Mouse (Mus musculus): ENCODE results near the gene Pithd1. TPM values are rescaled to one million over a fixed set of nuclear protein-coding genes. Genes with fewer than 3 reads are reported as not detected.

Pithd1 gene
- polyA plus RNA-seq, 1 experiment from 2014 or later = 45.9 TPM

DNA sequence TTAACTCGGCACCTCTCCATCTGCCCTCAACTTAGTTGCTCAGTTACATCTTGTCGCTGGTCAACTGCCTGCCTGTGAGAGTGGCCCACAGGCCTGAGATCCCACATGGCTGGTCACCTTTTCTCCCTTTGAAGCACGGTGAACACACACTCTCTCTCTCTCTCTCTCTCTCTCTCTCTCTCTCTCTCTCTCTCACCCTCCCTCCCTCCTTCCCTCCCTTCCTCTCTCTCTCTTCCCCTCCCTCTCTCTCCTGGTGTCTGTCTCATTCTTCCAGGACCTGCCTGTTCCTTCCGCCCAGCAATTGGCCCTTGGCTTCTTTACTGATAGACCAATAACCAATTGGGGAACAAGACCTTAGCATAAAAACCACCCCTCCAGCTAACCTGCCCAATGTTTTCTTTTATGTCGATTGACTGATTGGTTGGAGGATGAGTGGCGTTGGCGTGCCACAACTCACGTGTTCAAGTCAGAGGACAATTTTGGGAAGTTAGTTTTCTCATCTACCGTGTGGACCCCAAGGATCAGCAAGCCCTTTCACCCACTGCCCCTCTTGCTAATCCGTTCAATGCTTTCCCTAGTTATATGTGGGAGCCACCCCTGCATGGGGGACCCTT lies 60.8 kb downstream of the Pithd1 start:
- no peak overlapping the region for H3K9ac ChIP-seq (replicated peaks; ENCODE audit: low read depth, low read length)
- H3K36me3 ChIP-seq (ENCODE audit: control insufficient read depth, insufficient read depth, low read length) = peaks cover 13% of the 10 kb centered on the region
- H3K4me3 ChIP-seq (ENCODE audit: low read depth, low read length) = no peak overlapping the region
- no peaks in the 10 kb centered on the region for H3K9me3 ChIP-seq (ENCODE audit: control insufficient read depth, low read depth, low read length)
- no peak overlapping the region for H3K4me2 ChIP-seq (replicated peaks; ENCODE audit: low read depth, low read length)
- no peak overlapping the region for H3K27ac ChIP-seq (ENCODE audit: low read length)
- no peaks in the 10 kb centered on the region; the same call in 1 of the 2 replicates for H3K4me1 ChIP-seq (ENCODE audit: control insufficient read depth, insufficient read depth, low read length)
- WGBS = 85% methylated on average over 10 of the region's 10 CpGs
- ATAC-seq (ENCODE audit: insufficient number of reproducible peaks, insufficient read depth, low FRiP score, low read depth) = 0 out of 2 replicates have a peak, but pooled peaks have one; percentile 20
- H3K27me3 ChIP-seq (ENCODE audit: control insufficient read depth, insufficient read depth, low read length) = no peaks in the 10 kb centered on the region

Other genes starting within 250 kb of the Pithd1 start
- gene Myom3, start 227.5 kb downstream of the Pithd1 start, polyA plus RNA-seq (2014; fragmentation: Nextera tagmentation; extraction: Ambion mirVana) = 0.09 and 0.31 TPM in 2 replicates
- 297 and 298 TPM in 2 replicates for gene Srsf10, start 131.5 kb downstream of the Pithd1 start, polyA plus RNA-seq (2014; fragmentation: Nextera tagmentation; extraction: Ambion mirVana)
- 172 and 189 TPM in 2 replicates for gene Pnrc2, start 113.4 kb downstream of the Pithd1 start, polyA plus RNA-seq (2014; fragmentation: Nextera tagmentation; extraction: Ambion mirVana)
- 0.38 and 0.39 TPM in 2 replicates for gene Cnr2, start 91.9 kb downstream of the Pithd1 start, polyA plus RNA-seq (2014; fragmentation: Nextera tagmentation; extraction: Ambion mirVana)
- 87.7 and 93.3 TPM in 2 replicates for gene Fuca1, start 66.5 kb downstream of the Pithd1 start, polyA plus RNA-seq (2014; fragmentation: Nextera tagmentation; extraction: Ambion mirVana)
- 85.5 and 87.7 TPM in 2 replicates for gene Hmgcl, start 40.8 kb downstream of the Pithd1 start, polyA plus RNA-seq (2014; fragmentation: Nextera tagmentation; extraction: Ambion mirVana)
- 47.7 and 48.1 TPM in 2 replicates for gene Gale, start 23.5 kb downstream of the Pithd1 start, polyA plus RNA-seq (2014; fragmentation: Nextera tagmentation; extraction: Ambion mirVana)
- gene Lypla2, start 14.6 kb downstream of the Pithd1 start, polyA plus RNA-seq (2014; fragmentation: Nextera tagmentation; extraction: Ambion mirVana) = 101 and 104 TPM in 2 replicates
- 39.8 and 43.9 TPM in 2 replicates for gene Eloa, start 34.5 kb upstream of the Pithd1 start, polyA plus RNA-seq (2014; fragmentation: Nextera tagmentation; extraction: Ambion mirVana)
- gene Rpl11, start 66.2 kb upstream of the Pithd1 start, polyA plus RNA-seq (2014; fragmentation: Nextera tagmentation; extraction: Ambion mirVana) = 506 and 533 TPM in 2 replicates
- gene Id3, start 156.2 kb upstream of the Pithd1 start, polyA plus RNA-seq (2014; fragmentation: Nextera tagmentation; extraction: Ambion mirVana) = 384 and 404 TPM in 2 replicates
- gene E2f2, start 185.1 kb upstream of the Pithd1 start, polyA plus RNA-seq (2014; fragmentation: Nextera tagmentation; extraction: Ambion mirVana) = 3.5 and 4.4 TPM in 2 replicates
- 5.1 and 5.6 TPM in 2 replicates for gene Asap3, start 219.1 kb upstream of the Pithd1 start, polyA plus RNA-seq (2014; fragmentation: Nextera tagmentation; extraction: Ambion mirVana)